Mouse (Mus musculus) stomach, embryonic 14.5 days (tissue): ENCODE measurements around the gene Ucp3. TPM values are rescaled to one million over a fixed set of nuclear protein-coding genes. Genes with fewer than 3 reads are reported as not detected.

ENCODE experiments used
- ATAC-seq: fragments of 200-750 bp; cut with Nextera tagmentation; 2 replicates; pipeline ENCODE4 v1.8.0; 2017; ENCODE audit warnings: low read depth, moderate TSS enrichment; ENCODE audit not compliant: insufficient number of reproducible peaks, insufficient read depth, low FRiP score
- H3K27ac ChIP-seq: fragments of 300-500 bp; sonication (generic); 2 replicates; pipeline ENCODE4 v1.5.1; 2014; ENCODE audit warnings: mild to moderate bottlenecking, low read length, moderate library complexity, mixed read lengths
- H3K27me3 ChIP-seq: fragments of 300-500 bp; sonication (generic); 2 replicates; pipeline ENCODE4 v1.6.1; 2014; ENCODE audit warnings: low read length, control low read depth, mixed read lengths; ENCODE audit not compliant: control insufficient read depth, insufficient read depth
- H3K36me3 ChIP-seq: fragments of 300-500 bp; sonication (generic); 2 replicates; pipeline ENCODE4 v1.6.1; 2014; ENCODE audit warnings: mild to moderate bottlenecking, control low read depth, low read length, moderate library complexity, mixed read lengths; ENCODE audit not compliant: control insufficient read depth, insufficient read depth
- H3K4me1 ChIP-seq: fragments of 300-500 bp; sonication (generic); 2 replicates; pipeline ENCODE4 v1.6.1; 2014; ENCODE audit warnings: low read length, control low read depth, mixed read lengths; ENCODE audit not compliant: control insufficient read depth, insufficient read depth
- H3K4me2 ChIP-seq: fragments of 300-500 bp; sonication (generic); replicated peaks from 2 replicates; pipeline ENCODE4 v1.6.1; 2014; ENCODE audit warnings: low read depth, low read length, control low read depth
- H3K4me3 ChIP-seq: fragments of 300-500 bp; sonication (generic); 2 replicates; pipeline ENCODE4 v1.5.1; 2014; ENCODE audit warnings: low read depth, low read length, control low read depth
- H3K9ac ChIP-seq: fragments of 300-500 bp; sonication (generic); replicated peaks from 2 replicates; pipeline ENCODE4 v1.6.1; 2014; ENCODE audit warnings: low read depth, mild to moderate bottlenecking, control low read depth, low read length, moderate library complexity, mixed read lengths
- H3K9me3 ChIP-seq: fragments of 300-500 bp; sonication (generic); 2 replicates; pipeline ENCODE4 v1.6.1; 2016; ENCODE audit warnings: low read depth, low read length, control low read depth; ENCODE audit not compliant: control insufficient read depth
- WGBS: fragments of 180-500 bp; shearing (Covaris S2); extraction: QIAGEN DNeasy Blood & Tissue Kit; methylation state at CpG from one replicate; pipeline ENCODE4 v1.1.7; 2014; 5-methylcytosine and 5-hydroxymethylcytosine counted together
- polyA plus RNA-seq: library from polyadenylated mRNA; unstranded; fragments of >200 nt; fragmentation: Nextera tagmentation; extraction: Ambion mirVana; gene quantifications from 2 replicates; pipeline ENCODE4 v1.2.1, GENCODE M21; 2014

The Ucp3 gene
- polyA plus RNA-seq, 1 experiment from 2014 or later, result not detected

GRCm38 (mm10) chr7:100506494-100506893 is 33.7 kb downstream of the Ucp3 start:
- Histone ChIP-seq H3K4me2 (no peak overlapping the region), H3K27me3 (no peaks in the 10 kb centered on the region), H3K9ac (no peak overlapping the region), H3K4me3 (no peak overlapping the region), H3K36me3 (no peaks in the 10 kb centered on the region), H3K27ac (no peak overlapping the region), H3K4me1 (no peaks in the 10 kb centered on the region), H3K9me3 (no peaks in the 10 kb centered on the region)
- 71% methylated on average over 4 of the region's 4 CpGs for WGBS
- no peak for ATAC-seq

- ATAC-seq, result no peak
- no peaks in the 10 kb centered on the region for H3K4me1 ChIP-seq
- H3K4me3 ChIP-seq, result no peak overlapping the region
- 51% methylated on average over 3 of the region's 3 CpGs for WGBS
- no peaks in the 10 kb centered on the region for H3K36me3 ChIP-seq
- H3K9ac ChIP-seq, result no peak overlapping the region
- no peaks in the 10 kb centered on the region for H3K27me3 ChIP-seq
- no peaks in the 10 kb centered on the region for H3K9me3 ChIP-seq
- no peak overlapping the region for H3K27ac ChIP-seq
- no peak overlapping the region for H3K4me2 ChIP-seq
Measured at GRCm38 (mm10) chr7:100508670-100509069, 35.9 kb downstream of the Ucp3 start.

GRCm38 (mm10) chr7:100511602-100512001 is 38.8 kb downstream of the Ucp3 start:
- H3K27ac ChIP-seq, result no peak overlapping the region
- WGBS, result 76% methylated on average over 8 of the region's 8 CpGs
- H3K27me3 ChIP-seq, result no peaks in the 10 kb centered on the region
- ATAC-seq, result no peak
- H3K9me3 ChIP-seq, result no peaks in the 10 kb centered on the region
- no peaks in the 10 kb centered on the region for H3K4me1 ChIP-seq
- no peaks in the 10 kb centered on the region for H3K36me3 ChIP-seq
- H3K4me2 ChIP-seq, result no peak overlapping the region
- no peak overlapping the region for H3K9ac ChIP-seq
- H3K4me3 ChIP-seq, result no peak overlapping the region

GRCm38 (mm10) chr7:100514573-100514972 is 41.8 kb downstream of the Ucp3 start, which contains the start of gene Dnajb13:
Gene Dnajb13, minus strand, starts transcription at chr7:100514960.
- no peak for ATAC-seq
- Histone ChIP-seq H3K9me3 (no peaks in the 10 kb centered on the region), H3K9ac (no peak within 1 kb of the TSS), H3K27me3 (no peaks in the 10 kb centered on the region), H3K4me3 (no peak within 1 kb of the TSS), H3K27ac (no peak within 1 kb of the TSS), H3K4me1 (no peaks in the 10 kb centered on the region), H3K36me3 (no peaks in the 10 kb centered on the region), H3K4me2 (no peak within 1 kb of the TSS)
- 46% methylated on average over 11 of the region's 11 CpGs for WGBS

GRCm38 (mm10) chr7:100520204-100520603 is 47.4 kb downstream of the Ucp3 start:
- no peak overlapping the region for H3K4me3 ChIP-seq
- no peak overlapping the region for H3K9ac ChIP-seq
- H3K27ac ChIP-seq, result no peak overlapping the region
- H3K4me2 ChIP-seq, result no peak overlapping the region
- 56% methylated on average over 7 of the region's 7 CpGs for whole genome bisulfite sequencing
- no peaks in the 10 kb centered on the region for H3K9me3 ChIP-seq
- no peaks in the 10 kb centered on the region for H3K27me3 ChIP-seq
- no peaks in the 10 kb centered on the region for H3K4me1 ChIP-seq
- ATAC-seq, result no peak
- no peaks in the 10 kb centered on the region for H3K36me3 ChIP-seq

- Histone ChIP-seq H3K36me3 (no peaks in the 10 kb centered on the region), H3K9ac (no peak overlapping the region), H3K27me3 (no peaks in the 10 kb centered on the region), H3K27ac (no peak overlapping the region), H3K4me2 (no peak overlapping the region), H3K9me3 (no peaks in the 10 kb centered on the region), H3K4me3 (no peak overlapping the region), H3K4me1 (no peaks in the 10 kb centered on the region)
- WGBS, result 19% methylated on average over 10 of the region's 10 CpGs
- ATAC-seq, result no peak
Measured at GRCm38 (mm10) chr7:100520663-100521285, 48.0 kb downstream of the Ucp3 start.

GRCm38 (mm10) chr7:100522222-100522621 is 49.4 kb downstream of the Ucp3 start:
- no peak for ATAC-seq
- 82% methylated on average over 3 of the region's 3 CpGs for WGBS
- no peaks in the 10 kb centered on the region for H3K4me1 ChIP-seq

GRCm38 (mm10) chr7:100524669-100525068 is 51.9 kb downstream of the Ucp3 start:
- no peak overlapping the region for H3K4me2 ChIP-seq
- H3K4me3 ChIP-seq, result no peak overlapping the region
- H3K9me3 ChIP-seq, result no peaks in the 10 kb centered on the region
- H3K9ac ChIP-seq, result no peak overlapping the region
- no peaks in the 10 kb centered on the region for H3K27me3 ChIP-seq
- ATAC-seq, result no peak
- H3K27ac ChIP-seq, result no peak overlapping the region
- no peaks in the 10 kb centered on the region for H3K4me1 ChIP-seq
- WGBS, result 55% methylated on average over 8 of the region's 8 CpGs
- H3K36me3 ChIP-seq, result no peaks in the 10 kb centered on the region

More at GRCm38 (mm10) chr7:100522222-100522621, 49.4 kb downstream of the Ucp3 start:
- no peaks in the 10 kb centered on the region for H3K36me3 ChIP-seq
- H3K4me3 ChIP-seq, result no peak overlapping the region
- H3K4me2 ChIP-seq, result no peak overlapping the region
- H3K27ac ChIP-seq, result no peak overlapping the region
- H3K9me3 ChIP-seq, result no peaks in the 10 kb centered on the region
- no peaks in the 10 kb centered on the region for H3K27me3 ChIP-seq
- no peak overlapping the region for H3K9ac ChIP-seq

- WGBS, result 94% methylated on average over 5 of the region's 5 CpGs
- no peak for ATAC-seq
- H3K9ac ChIP-seq, result no peak overlapping the region
Measured at GRCm38 (mm10) chr7:100530766-100531165, 58.0 kb downstream of the Ucp3 start.

More at GRCm38 (mm10) chr7:100530766-100531165, 58.0 kb downstream of the Ucp3 start:
- Histone ChIP-seq H3K4me1 (no peaks in the 10 kb centered on the region), H3K36me3 (no peaks in the 10 kb centered on the region), H3K4me3 (no peak overlapping the region), H3K4me2 (no peak overlapping the region), H3K27ac (no peak overlapping the region), H3K27me3 (no peaks in the 10 kb centered on the region), H3K9me3 (no peaks in the 10 kb centered on the region)
